Mouse (Mus musculus) liver, adult 2 months (tissue): Measurements from ENCODE around the gene Efcab11.

Source experiments
- CTCF ChIP-seq: fragments of 200-500 bp; IDR thresholded peaks from 2 replicates; pipeline ENCODE4 v1.5.1; 2011; ENCODE audit warnings: low read depth, low read length, control low read depth
- POLR2A ChIP-seq: fragments of 200-500 bp; IDR thresholded peaks from 2 replicates; pipeline ENCODE4 v1.6.1; 2011; ENCODE audit warnings: low read length, control low read depth; ENCODE audit not compliant: insufficient read depth; ENCODE audit errors: extremely low read depth

DNA sequence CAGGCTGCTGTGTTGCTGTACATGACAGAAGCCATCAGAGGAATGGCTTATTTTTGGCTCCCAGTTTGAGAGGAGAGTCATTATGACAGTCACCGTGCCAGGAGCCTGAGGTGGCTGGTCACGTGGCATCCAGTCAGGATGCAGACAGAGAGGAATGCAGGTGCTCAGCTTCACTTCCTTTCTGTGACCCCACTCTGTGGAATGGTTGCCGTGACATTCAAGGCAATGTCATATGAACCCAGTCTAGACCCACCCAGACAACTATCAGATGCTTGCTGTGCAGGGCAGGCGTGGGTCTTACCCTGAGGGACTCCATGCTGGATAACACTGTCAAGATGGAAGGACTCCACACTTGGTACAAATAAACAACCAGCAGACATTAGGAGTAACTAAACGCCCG, 146.0 kb downstream of the Efcab11 start:
- no peak for TF ChIP-seq POLR2A
- no peak for TF ChIP-seq CTCF
